Mouse (Mus musculus): ENCODE measurements around the gene Cnppd1. TPM values are rescaled to one million over a fixed set of nuclear protein-coding genes. Genes with fewer than 3 reads are reported as not detected.

The Cnppd1 gene
- total RNA-seq (2021) = 10 to 100 TPM; 22.5 to 27.4 TPM
- long read RNA-seq, experiment 1, transcript Cnppd1-208 (8 exons, 2,062 nt) = major isoform, 7 of 17 reads
- long read RNA-seq, experiment 1, partial matches to known transcripts = 0 of 17 reads
- long read RNA-seq, experiment 1, other reads (novel, unspliced or antisense) = 6 of 17 reads
- long read RNA-seq, experiment 2, partial matches to known transcripts = 1 of 14 reads
- long read RNA-seq, experiment 2, other reads (novel, unspliced or antisense) = 5 of 14 reads

DNA sequence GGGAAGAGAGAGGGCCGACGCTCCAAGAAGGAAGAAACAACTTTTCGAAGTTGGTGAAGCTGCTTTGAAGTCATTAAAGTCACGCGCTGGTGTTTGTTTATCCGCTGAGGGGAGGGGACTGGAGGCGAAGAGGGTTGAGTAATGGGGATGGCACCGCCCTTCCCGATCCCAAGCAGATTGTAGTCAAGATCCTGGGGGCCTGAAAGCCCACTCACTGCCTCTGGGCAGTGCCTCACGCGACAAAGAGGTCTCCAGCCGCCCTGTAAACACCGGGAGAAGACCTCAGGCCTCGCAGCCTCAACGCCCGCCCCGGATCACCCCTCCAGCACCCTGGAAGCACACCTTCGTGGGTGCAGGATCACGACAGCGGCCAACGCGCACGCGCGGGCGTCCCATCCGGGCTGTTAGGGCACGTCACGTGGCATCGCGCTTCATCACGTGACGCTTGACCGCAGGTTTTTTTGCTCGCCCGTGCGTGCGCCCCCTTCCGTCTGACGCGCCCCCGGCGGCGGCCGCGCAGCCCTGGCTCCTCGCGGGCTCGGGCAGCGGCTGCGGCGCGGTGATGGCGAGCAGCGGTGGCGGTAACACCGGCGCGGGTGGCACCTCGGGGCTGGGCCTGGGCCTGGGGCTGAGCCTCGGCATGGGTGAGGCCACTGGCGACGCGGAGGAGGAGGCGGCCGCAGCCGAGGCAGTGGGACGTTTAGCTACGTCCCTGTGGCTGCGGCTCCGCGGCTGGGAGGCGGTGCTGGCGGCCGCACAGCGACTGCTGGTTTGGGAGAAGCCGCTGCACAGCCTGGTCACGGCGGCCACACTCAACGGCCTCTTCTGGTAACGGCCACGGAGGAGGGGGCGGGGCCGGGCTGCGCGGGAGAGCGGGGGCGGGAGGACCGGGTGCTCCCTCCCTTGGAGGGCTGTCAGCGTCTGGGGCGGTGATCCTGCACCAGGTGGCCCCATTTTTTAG lies at the start of gene Cnppd1, which contains the start of gene Retreg2:
Cnppd1 (minus strand) TSS at position 411 of the 961 bp plus-strand sequence.
Retreg2 (plus strand) TSS at position 478 of the 961 bp plus-strand sequence.
- DNase-seq = peak; percentile 97 to 98

DNA sequence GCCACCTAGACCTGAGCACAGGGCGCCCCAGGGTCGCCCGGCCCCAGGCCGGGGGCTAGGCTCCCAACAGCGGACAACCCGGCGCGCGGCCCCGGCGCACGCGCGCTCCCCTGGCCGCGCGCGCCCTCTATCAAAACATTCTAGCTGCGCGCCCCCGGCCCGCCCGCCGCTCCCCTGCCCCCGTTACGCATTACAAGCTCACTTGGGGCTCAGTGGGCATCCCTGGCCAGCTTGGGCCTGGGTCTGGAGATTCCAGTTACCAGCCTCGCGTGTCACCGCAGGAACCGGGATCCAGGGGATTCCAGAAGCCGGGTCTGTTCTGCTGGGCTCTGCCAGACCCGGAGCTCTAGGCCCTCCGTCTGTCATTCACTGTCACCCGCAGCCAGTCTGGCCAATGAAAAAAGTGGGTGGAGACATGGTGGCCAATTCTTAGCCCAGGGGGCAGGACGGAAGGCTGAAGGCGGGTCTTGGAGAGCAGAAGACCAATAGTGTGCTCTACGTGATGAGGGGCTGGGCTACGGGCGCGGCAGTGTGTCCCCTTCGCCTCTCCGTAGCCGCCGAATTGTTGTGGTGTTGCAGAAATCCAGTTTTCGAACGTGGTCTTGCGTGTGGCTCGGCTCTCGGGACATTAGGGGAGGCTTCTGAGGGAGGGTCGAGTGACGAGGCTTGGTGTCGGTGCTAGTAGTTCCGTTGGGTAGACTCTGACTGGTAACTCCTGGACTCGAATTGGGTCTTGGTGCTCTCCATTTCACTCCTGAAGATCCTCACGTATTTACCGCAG lies 49.3 kb upstream of the Cnppd1 start, which contains the start of the genes Ankzf1 and Atg9a:
Ankzf1 (plus strand) TSS at position 530 of the 781 bp plus-strand sequence.
Atg9a (minus strand) TSS at position 575 of the 781 bp plus-strand sequence.
- DNase-seq = peak; percentile 96 to 99

DNA sequence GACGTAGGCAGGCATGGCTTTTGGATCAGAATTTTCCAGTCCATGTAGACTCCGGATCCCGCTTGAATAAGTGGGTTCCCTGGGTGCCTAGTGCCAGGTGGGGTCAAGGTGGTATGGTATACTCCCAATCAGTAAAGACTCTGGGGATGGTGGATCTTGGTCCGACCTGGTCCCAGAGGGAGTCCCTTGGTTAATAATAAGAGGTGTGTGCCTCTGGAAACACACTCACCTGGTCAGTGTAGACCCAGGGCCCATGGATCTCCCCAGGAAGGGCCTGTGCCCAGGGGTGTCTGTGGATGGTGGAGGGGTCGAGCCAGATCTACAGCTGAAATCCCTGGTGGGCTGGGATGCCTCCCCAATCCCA lies 48.7 kb upstream of the Cnppd1 start:
- DNase-seq = no peak

DNA sequence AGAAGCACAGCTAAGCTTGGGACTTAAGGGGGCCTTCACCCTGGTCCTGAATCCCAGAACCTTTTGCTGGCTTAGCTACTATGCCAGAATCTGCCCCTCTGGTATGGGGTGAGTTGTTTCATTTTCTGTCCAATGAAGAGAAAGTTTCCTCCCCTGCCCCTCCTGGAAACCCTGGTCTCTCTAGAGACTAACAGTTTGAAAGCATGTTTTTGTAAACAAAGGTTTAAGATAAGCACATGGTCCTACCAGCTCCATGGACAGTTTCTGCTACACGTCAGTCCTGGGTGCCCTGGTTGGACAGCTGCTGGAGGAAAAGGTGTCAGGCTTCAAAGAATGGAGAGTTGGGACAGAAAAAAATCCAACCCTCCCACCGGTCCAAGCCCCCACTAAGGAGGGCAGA lies 48.1 kb upstream of the Cnppd1 start:
- no peak for DNase-seq

DNA sequence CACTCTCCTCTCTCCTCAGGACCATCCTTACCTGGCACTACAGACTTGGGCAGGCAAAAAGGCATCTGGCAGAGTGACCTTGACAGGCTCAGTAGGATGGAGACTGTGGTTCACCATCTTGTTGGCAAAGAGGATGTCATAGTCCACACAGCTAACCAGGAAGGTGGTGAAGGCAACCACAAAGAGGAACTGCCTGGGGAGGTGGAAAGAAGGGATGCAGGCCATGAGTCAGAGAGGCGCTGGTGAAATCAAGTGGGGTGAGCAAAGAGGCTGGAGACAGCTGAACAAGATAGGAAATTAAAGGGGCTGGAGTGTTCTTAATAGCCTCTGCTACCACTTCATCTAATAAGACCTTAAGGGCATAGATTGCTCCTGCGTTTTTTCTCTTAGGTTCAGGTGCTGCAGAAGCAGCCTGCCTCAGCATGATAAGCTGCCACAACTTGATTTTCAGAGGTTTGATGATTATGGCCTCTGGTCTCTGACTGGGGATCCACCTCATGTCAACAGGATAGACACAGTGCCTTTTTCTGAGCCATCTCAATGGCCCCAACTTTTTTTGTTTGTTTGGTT lies 45.5 kb upstream of the Cnppd1 start:
- DNase-seq = no peak

DNA sequence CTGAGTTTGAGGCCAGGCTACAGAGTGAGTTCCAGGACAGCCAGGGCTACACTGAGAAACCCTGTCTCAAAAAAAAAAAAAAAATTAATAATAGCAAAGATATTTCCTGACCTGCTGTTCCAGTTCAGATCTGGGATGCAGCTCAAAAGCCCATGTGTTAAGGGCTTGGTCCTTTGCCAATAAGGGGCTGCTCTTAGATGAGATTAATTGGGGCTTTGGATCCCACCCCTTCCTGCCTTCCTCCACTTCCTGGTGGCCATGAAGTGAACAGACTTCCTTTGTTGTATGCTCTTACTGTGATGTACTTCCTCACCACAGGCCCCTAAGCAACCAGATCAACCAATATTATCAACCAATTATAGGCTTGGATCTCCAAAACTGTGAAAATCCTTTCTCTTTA lies 44.6 kb upstream of the Cnppd1 start:
- DNase-seq = no peak

DNA sequence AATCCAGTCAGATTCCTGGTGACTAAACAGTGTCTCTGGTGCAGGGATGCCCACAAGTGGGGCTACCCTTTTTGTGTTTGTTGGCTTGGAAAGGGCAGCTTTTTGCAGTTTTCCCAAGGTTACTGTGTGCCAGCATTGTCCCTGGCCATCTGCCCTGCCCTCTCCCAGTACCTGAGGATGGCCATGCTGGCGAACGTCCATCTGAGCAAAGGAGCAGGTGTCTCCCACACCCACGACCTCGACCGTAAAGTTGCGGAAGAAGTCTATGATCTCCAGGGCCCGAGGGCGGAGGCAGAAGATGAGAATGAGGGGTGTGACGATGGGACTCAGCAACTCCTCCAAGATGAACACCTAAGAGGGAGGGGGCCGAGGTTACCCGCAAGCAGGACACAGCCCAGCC lies 43.0 kb upstream of the Cnppd1 start:
- DNase-seq = no peak

DNA sequence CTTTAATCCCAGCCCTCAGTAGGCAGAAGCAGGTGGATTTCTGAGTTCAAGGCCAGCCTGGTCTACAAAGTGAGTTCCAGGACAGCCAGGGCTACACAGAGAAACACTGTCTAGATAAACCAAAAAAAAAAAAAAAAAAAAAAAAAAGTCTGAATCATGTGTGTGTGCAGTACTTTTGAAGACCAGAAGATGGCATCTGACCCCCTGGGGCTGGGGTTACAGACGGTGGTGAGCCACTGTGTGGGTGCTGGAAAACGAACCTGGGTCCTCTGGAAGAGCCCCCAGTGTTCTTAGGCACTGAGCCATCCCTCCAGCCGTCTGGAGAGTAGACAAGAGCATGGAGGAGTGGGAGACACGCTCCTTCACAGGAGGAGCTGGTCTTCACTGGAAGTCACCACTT lies 39.6 kb upstream of the Cnppd1 start:
- no peak for DNase-seq

DNA sequence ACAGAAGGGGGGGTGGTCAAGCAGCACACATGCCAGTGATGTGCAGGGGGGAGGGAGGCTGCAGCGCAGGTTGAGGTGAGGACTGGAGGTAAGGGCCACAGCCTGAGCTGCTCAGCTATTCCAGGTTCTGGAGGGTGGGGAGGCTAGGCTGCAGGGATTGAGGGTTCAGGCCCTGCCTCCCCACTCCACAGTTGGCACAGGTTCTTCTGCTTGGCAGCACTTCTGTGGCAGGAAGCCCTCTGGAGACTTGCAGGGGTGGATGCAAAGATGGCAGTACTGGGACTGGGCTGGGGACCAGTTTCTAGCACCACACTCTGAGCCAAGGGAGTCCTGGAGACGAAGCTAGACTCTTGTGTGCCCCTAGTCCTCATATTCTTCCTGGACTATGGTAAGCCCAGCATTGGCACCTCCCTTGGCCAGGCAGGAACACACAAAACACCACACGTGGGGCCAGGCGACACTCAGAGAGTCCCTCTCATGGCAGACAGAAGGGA lies 38.9 kb upstream of the Cnppd1 start:
- DNase-seq = no peak

DNA sequence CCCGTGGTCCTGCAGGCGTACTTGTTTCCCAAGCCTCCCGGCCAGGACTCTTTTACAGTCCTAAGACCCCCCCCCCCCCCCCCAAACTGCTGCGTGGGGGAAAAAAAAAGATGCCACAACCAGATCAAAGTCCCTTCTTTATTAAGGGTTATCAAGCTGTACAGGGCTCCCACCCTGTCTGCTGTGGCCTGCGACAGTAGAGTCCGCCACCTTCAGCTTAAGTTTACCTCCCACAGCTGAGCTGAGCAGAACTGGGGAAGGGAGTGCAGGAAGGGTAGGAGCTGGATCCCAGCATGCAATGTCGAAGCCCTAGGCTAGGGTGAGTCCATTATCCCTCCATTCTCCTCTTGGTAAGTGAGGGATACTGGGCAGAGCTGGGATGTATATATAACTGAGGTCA lies 38.2 kb upstream of the Cnppd1 start:
- DNase-seq = no peak

DNA sequence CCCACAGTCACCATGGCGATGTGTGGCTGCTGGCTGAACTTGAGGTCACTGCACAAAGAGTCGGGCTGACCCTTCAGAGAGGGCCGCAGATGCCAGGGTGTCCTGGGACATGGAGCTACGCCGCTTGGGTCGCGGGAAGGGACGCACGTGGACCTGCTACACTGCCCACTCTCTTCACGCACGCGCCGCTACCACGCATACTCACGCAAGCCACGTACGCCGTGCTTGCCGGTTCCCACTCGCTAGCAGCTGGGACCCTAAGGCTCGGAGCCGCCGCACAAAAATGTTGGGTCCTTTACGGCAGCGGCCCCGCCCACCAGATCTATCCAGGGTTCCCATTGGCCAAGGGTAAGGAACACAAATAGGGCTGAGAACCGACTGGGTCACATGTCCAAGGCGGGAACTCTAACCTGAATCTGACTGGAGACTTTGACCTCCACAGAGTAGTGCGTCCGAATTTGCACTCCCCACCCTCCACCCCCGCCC lies 37.6 kb upstream of the Cnppd1 start, which contains the start of gene Abcb6:
Abcb6 (minus strand) TSS at position 288 of the 486 bp plus-strand sequence.
- DNase-seq = peak; percentile 92 to 93

DNA sequence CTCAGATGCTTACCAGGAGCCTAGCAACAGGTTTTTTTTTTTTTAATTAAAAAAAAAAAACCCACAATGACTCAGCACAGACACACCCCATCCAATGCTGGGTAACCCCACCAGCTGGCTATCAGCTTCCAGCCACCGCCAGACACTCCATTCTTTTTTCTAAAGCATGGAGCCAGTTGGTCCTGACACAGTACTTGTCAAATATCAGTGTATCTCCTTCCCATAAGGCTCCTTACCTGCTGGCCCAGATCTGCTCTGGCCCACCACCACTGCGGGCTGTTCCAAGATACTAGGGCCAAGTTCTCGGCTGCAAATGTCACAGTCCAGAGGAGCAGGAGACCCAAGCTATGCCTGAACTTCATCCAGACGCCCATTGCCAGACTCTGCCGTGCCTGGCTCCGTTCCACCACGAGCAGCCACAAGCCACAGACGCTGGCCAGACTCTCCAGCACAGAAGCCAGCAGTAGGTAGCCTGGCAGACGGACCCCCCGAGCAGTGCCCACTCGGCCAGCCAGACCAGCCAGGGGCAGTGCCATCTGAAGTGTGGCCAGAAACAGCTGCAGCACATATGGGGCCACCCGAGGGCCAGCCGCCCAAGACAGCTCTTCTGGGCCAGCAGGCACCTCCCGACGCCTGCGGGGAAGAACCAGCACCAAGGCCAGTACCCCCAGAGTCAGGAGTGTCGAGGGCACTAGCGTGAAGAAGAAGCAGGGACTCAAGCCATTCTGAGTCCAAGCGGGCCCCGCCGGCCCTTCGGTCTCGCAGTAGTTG lies 37.0 kb upstream of the Cnppd1 start:
- DNase-seq = peak; percentile 56 to 62

DNA sequence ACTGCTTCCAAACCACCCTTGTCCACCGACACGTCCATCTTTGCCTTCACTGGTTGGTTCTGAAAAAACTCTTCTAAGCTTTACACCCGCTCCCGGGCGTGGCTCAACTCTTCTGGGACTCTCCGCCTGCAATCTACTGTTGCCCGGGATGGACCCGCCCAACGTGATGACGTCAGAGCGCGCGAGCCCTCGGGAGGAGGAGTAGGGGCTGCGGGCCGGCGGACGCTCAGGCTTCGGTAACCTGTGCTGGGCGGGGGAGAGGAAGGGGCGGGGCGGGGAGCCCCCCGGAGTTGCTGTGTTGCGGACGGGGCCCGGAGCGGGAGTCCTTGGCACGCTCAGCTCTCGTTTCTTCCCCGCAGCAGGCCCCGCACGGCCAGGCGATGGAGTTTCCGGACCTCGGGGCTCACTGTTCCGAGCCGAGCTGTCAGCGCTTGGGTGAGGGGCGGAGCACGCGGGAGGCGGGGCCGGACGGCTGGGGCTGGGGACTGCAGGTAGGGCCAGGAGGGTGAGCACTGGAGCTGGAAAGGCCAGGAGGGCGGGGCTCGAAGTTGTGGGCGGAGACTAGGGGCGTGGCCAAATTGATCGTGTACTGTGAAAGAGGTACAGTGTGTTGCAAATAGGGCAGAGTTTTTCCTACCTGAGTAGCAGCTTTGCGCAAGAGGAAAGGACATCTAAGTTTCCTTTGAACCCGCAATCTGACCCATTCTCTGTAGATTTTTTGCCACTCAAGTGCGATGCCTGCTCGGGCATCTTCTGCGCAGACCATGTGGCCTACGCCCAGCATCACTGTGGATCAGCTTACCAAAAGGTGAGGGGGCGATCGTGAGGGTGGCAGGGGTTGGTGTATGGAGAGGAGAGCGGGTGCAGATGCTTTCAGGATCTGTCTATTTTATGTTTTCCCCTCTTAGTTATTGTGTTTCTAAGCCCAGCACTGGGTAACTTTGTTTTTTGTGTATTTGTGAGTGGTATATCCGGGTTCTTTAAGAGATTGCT lies 26.3 kb upstream of the Cnppd1 start, which contains the start of gene Zfand2b:
Zfand2b (plus strand) TSS at position 175 of the 993 bp plus-strand sequence.
- peak; percentile 98 to 99 for DNase-seq

DNA sequence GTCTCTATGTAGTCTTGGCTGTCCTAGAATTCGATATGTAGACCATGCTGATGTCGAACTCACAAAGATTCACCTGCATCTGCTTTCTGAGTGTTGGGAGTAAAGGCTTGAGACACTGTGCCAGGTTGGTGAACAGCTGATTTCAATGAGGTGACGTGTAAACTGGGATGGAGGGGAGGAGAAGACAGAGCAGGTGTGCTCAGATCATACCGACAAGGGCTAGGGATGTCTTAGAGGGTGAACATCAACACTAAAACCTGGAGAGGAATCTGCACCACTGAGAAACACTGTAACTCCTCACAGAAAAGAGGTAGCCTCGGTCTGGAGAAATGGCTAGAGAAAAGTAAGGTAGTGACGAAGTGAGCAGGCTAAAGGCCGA lies 25.6 kb upstream of the Cnppd1 start:
- DNase-seq = no peak

DNA sequence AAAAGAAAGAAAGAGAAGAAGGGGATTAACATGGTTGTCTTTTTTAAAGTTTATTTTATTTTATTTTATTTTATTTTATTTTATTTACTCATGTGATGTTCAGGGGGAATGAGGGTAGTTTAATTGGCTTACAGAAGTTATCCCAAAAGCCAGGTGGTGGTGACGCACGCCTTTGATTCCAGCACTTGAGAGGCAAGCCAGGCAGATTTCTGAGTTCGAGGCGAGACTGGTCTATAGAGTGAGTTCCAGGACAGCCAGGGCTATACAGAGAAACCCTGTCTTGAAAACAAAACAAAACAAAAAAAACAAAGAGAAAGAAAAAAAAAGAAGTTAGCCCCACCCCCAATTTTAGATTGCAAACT lies 17.7 kb upstream of the Cnppd1 start:
- DNase-seq = no peak

DNA sequence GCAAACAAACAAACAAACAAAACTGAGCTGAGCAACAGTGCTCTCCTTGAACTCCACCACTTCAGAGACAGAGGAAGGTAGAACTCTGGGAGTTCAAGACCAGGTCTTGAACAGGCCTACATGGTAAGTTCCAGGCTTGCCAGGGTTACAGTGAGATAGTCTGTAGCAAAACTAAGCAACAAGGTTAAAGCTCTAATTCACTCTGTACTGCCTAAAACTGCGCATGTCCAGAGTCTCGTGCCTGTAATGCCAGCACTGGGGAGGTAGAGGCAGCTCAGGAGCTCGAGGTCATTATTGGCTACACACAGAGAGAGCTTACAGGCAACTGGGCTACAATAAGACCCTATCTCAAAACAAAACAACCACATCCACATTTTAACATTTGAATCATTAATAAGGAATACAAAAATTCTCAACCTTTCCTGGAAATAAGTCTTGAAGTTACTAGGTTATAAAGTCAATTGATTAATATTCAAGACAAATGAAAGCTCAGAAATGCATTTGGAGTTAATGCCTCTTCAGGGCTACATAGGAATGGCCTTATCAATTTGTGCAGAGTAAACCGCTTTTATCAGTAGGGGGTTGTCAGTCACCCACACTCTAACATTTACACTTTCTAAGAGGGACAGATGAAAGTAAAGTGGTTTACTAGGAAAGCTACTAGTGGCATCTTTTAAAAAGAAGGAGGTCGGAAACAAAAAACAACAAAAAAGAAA lies 17.2 kb upstream of the Cnppd1 start:
- DNase-seq = no peak

DNA sequence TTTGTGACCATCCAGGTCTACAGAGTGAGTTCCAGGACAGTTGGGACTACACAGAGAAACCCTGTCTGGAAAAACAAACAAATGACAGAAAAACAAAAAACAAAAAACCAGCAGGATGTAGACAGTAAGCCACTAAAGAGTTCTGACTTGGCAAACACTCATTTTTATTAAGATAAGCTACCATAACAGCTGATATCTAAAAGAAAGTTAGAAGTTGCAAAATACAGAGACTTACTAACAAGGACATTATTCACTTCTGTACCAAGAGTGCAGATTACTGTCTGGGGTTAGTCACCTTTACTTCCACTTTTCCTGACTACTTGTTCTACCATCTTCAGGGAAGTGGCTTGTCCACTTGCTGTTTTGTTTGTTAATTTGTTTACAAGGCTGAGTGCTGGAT lies 16.5 kb upstream of the Cnppd1 start:
- DNase-seq = no peak

DNA sequence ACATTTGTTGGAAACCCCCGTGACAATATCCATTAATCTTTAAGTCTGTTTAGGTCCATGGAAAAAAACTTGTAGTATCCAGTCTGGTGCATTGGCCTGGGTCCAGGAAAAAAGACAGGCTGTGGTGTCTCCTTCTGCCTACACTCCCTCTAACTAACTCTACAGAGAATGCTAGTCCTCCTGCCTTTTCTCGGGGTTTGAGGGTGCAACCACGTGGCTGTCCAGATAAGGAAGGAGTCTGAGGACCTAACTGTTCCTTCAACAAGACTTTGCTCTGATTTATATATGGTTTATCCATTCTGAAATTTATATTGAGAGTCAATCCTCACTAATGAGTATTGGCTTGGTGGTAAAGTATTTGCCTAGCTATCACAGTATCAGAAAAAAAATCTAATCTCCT lies 13.3 kb upstream of the Cnppd1 start:
- DNase-seq = no peak

DNA sequence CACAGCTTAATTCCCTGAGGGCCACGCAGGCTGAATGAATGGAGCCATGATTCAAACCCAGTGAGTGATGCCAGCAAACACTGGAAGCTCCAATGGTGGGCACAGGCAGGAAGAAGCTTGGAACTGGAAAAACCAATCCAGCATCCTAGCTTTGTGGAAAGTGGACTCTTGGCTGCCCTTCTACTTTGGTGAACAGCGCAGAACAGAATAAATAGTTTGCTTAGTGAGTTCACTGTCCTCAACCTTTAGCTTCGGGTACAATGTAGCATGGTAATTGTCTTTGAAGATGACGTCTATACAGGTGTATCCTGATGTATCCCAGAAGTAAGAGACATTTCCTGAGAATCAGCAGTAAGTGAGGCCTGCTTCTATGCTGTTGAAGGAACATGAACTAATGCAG lies 6.2 kb upstream of the Cnppd1 start:
- no peak for DNase-seq

Data from heart, adult 18-20 months (tissue).